Mouse (Mus musculus) neural tube, postnatal 0 days (tissue): ENCODE measurements around the gene Gm14435. TPM values are rescaled to one million over a fixed set of nuclear protein-coding genes. Genes with fewer than 3 reads are reported as not detected.

Experiments
- polyA plus RNA-seq: library from polyadenylated mRNA; unstranded; fragments of >200 nt; fragmentation: Nextera tagmentation; extraction: Ambion mirVana; gene quantifications from 2 replicates; pipeline ENCODE4 v1.2.1, GENCODE M21; 2015

Gene Gm14435
- polyA plus RNA-seq: 12.7 and 14.5 TPM in 2 replicates

DNA sequence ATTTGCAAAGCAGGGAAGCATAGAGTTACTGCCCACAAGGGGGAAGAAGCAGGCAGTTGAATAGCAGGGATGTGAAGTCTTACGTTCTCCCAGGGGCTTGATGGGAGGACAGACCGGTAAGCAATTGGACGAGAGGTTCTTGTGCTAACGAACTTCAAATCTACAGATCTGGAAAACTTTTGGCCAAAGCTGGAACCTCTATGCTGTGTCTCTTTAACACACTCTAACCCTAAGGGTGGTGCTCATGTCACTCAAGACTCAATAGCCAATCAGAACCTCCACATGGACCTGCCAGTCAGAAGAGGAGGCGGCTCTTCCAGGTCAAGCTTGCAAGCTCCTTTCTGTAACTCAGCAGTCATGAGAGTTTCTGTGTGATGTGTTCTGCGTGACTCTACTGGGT, at the start of gene Gm14435:
Gene Gm14435 (plus strand): TSS at position 301 of the 400 bp plus-strand sequence.

Other genes with a start within 250 kb of the Gm14435 start
- gene 2210418O10Rik, start 197.0 kb upstream of the Gm14435 start, polyA plus RNA-seq: 4.7 and 13.3 TPM in 2 replicates
- not detected in 2 replicates for gene Gm11009, start 104.1 kb upstream of the Gm14435 start, polyA plus RNA-seq
- 20.3 and 21.6 TPM in 2 replicates for gene Gm14434, start 63.2 kb downstream of the Gm14435 start, polyA plus RNA-seq
- gene Zfp967, start 97.5 kb downstream of the Gm14435 start, polyA plus RNA-seq: not detected in 2 replicates
- gene Gm14308, start 212.8 kb downstream of the Gm14435 start, polyA plus RNA-seq: 21.5 and 36.0 TPM in 2 replicates
- 10.2 and 11.9 TPM in 2 replicates for gene Zfp973, start 246.9 kb downstream of the Gm14435 start, polyA plus RNA-seq